Mouse (Mus musculus) thymus, adult 2 months (tissue): ENCODE measurements around the gene Parvg.

Source experiments
- CTCF ChIP-seq: fragments of 200-500 bp; IDR thresholded peaks from 2 replicates; pipeline ENCODE4 v1.5.1; 2012; ENCODE audit warnings: mild to moderate bottlenecking, control low read depth, low read length, moderate library complexity, borderline replicate concordance; ENCODE audit not compliant: control insufficient read depth, poor library complexity, insufficient read depth; ENCODE audit errors: extremely low read depth
- POLR2A ChIP-seq: fragments of 200-500 bp; IDR thresholded peaks from 2 replicates; pipeline ENCODE4 v1.6.1; 2012; ENCODE audit warnings: mild to moderate bottlenecking, low read length, control low read depth, moderate library complexity; ENCODE audit not compliant: control insufficient read depth, poor library complexity, insufficient read depth; ENCODE audit errors: extremely low read depth

- no peak for TF ChIP-seq POLR2A
- TF ChIP-seq CTCF = no peak
Observed at GRCm38 (mm10) chr15:84321544-84322174, 2.2 kb upstream of the Parvg start.
